Mouse (Mus musculus): Measurements from ENCODE around the gene Fibcd1. TPM values are rescaled to one million over a fixed set of nuclear protein-coding genes. Genes with fewer than 3 reads are reported as not detected.
A peak's percentile ranks its signal among the peaks of the same experiment; 100 is the strongest.

Fibcd1 gene
- polyA plus RNA-seq, 1 experiment from 2014 or later: 0.29 TPM

GRCm38 (mm10) chr2:31857180-31857579 lies 11.4 kb upstream of the Fibcd1 start:
- 56% methylated on average over 6 of the region's 6 CpGs for WGBS
- H3K9me3 ChIP-seq (replicated peaks): no peaks in the 10 kb centered on the region
- ATAC-seq (ENCODE audit: insufficient number of reproducible peaks, low FRiP score, low TSS enrichment, low read depth): no peak
- no peaks in the 10 kb centered on the region for H3K36me3 ChIP-seq
- no peak overlapping the region for H3K4me3 ChIP-seq (replicated peaks)
- no peak overlapping the region for H3K4me2 ChIP-seq (replicated peaks)
- H3K4me1 ChIP-seq: peaks cover 21% of the 10 kb centered on the region
- H3K9ac ChIP-seq: no peak overlapping the region
- H3K27ac ChIP-seq (replicated peaks): no peak overlapping the region
- peaks cover 1% of the 10 kb centered on the region; the same call in 1 of the 2 replicates for H3K27me3 ChIP-seq

DNA sequence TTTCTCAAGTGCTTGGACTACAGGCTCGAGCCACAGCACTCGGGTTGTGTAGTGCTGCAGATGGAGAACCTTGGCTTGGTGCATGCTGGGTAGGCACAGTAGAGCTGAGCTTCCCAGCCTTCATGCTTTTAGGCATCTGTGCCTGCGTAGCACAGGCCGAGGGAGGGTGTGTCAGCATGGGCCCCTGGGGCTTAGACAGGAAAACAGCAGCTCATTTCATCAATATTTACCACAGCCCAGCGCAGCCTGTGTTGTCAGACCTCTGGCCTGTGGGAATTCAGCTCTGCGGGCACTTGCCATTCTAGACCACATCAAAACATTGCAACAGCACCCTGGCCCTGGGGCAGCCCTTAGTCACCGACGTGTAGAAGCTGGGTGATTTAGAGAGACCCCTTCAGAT lies 10.2 kb upstream of the Fibcd1 start:
- Histone ChIP-seq H3K9ac (no peak overlapping the region), H3K4me2 (replicated peaks) (no peak overlapping the region), H3K4me1 (peaks cover 21% of the 10 kb centered on the region), H3K27me3 (peaks cover 2% of the 10 kb centered on the region; the same call in 1 of the 2 replicates), H3K4me3 (replicated peaks) (no peak overlapping the region), H3K36me3 (no peaks in the 10 kb centered on the region), H3K27ac (replicated peaks) (no peak overlapping the region), H3K9me3 (replicated peaks) (no peaks in the 10 kb centered on the region)
- WGBS: 60% methylated on average over 8 of the region's 8 CpGs
- no peak for ATAC-seq (ENCODE audit: insufficient number of reproducible peaks, low FRiP score, low TSS enrichment, low read depth)

DNA sequence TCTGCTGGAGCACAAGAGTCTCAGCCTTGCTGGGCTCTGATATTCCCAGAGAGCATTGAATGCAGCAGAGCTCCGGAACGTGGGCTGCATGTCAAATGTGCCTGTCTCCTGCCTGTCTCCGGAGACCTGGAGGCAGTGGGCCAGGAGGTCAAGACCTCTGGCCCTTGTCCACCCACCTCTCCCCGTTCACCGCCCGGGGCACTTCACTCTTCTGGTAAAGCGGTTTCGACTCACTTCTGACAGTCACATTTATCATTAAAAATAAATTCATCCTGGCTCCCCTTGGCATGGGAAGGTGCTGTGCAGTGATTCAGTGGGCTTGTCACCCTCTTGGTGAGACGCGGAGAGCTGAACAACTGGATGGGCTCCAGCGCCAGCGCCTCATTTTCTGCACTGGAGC lies 4.3 kb upstream of the Fibcd1 start:
- Histone ChIP-seq H3K27me3 (peaks cover 30% of the 10 kb centered on the region), H3K27ac (replicated peaks) (no peak overlapping the region), H3K4me2 (replicated peaks) (no peak overlapping the region), H3K4me1 (peaks cover 19% of the 10 kb centered on the region), H3K4me3 (replicated peaks) (no peak overlapping the region), H3K36me3 (no peaks in the 10 kb centered on the region), H3K9ac (no peak overlapping the region), H3K9me3 (replicated peaks) (no peaks in the 10 kb centered on the region)
- no peak for ATAC-seq (ENCODE audit: insufficient number of reproducible peaks, low FRiP score, low TSS enrichment, low read depth)
- 27% methylated on average over 12 of the region's 12 CpGs for WGBS

GRCm38 (mm10) chr2:31847908-31848307 lies 2.1 kb upstream of the Fibcd1 start:
- ATAC-seq (ENCODE audit: insufficient number of reproducible peaks, low FRiP score, low TSS enrichment, low read depth): no peak
- Histone ChIP-seq H3K9ac (no peak overlapping the region), H3K4me2 (replicated peaks) (no peak overlapping the region), H3K4me1 (peaks cover 22% of the 10 kb centered on the region), H3K9me3 (replicated peaks) (no peaks in the 10 kb centered on the region), H3K4me3 (replicated peaks) (no peak overlapping the region), H3K27me3 (peaks cover 52% of the 10 kb centered on the region), H3K36me3 (no peaks in the 10 kb centered on the region), H3K27ac (replicated peaks) (no peak overlapping the region)
- WGBS: 21% methylated on average over 6 of the region's 6 CpGs

- peaks cover 22% of the 10 kb centered on the region for H3K4me1 ChIP-seq
- peaks cover 51% of the 10 kb centered on the region for H3K27me3 ChIP-seq
- no peaks in the 10 kb centered on the region for H3K9me3 ChIP-seq (replicated peaks)
- no peak for ATAC-seq (ENCODE audit: insufficient number of reproducible peaks, low FRiP score, low TSS enrichment, low read depth)
- peak overlapping the region; percentile 16; the same call in 1 of the 2 replicates for H3K9ac ChIP-seq
- no peak overlapping the region for H3K27ac ChIP-seq (replicated peaks)
- WGBS: 4% methylated on average over 35 of the region's 35 CpGs
- H3K4me2 ChIP-seq (replicated peaks): peak overlapping the region; percentile 98
- peak overlapping the region; percentile 56 for H3K4me3 ChIP-seq (replicated peaks)
- H3K36me3 ChIP-seq: no peaks in the 10 kb centered on the region
Measured at GRCm38 (mm10) chr2:31846692-31847660, 1.2 kb upstream of the Fibcd1 start.

- H3K4me2 ChIP-seq (replicated peaks): peak overlapping the region; percentile 98
- H3K9ac ChIP-seq: peak overlapping the region; percentile 16; the same call in 1 of the 2 replicates
- H3K27me3 ChIP-seq: peaks cover 55% of the 10 kb centered on the region
- peak overlapping the region; percentile 56 for H3K4me3 ChIP-seq (replicated peaks)
- H3K4me1 ChIP-seq: peaks cover 22% of the 10 kb centered on the region
- 4% methylated on average over 25 of the region's 26 CpGs for WGBS
- no peak for ATAC-seq (ENCODE audit: insufficient number of reproducible peaks, low FRiP score, low TSS enrichment, low read depth)
- no peaks in the 10 kb centered on the region for H3K36me3 ChIP-seq
- H3K27ac ChIP-seq (replicated peaks): no peak overlapping the region
- no peaks in the 10 kb centered on the region for H3K9me3 ChIP-seq (replicated peaks)
Measured at GRCm38 (mm10) chr2:31845512-31845895, 301 bp downstream of the Fibcd1 start.

DNA sequence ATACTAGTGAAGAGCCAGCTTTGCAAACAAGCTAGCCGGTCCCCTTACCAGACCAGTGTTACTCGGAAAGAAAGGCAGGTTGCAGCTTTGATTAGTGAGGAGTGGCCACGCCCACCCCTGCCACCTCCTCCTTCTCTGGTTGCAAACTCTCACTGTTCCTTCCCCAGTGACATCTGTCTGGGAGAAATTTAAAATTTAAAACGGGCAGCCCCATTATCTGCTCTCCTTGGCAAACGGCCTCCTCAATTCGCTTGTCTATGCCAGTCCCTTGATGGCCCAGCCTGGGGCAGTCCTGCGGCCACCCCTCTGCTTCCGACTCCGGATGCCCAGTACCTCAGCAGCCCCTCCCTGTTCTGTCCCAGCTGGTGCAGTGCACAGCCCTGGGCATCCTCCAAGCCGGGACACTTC lies 1.1 kb downstream of the Fibcd1 start:
- Histone ChIP-seq H3K27me3 (peaks cover 60% of the 10 kb centered on the region), H3K4me2 (replicated peaks) (no peak overlapping the region), H3K4me3 (replicated peaks) (no peak overlapping the region), H3K9ac (no peak overlapping the region), H3K27ac (replicated peaks) (no peak overlapping the region), H3K9me3 (replicated peaks) (no peaks in the 10 kb centered on the region), H3K4me1 (peaks cover 22% of the 10 kb centered on the region), H3K36me3 (no peaks in the 10 kb centered on the region)
- 5% methylated on average over 10 of the region's 10 CpGs for WGBS
- no peak for ATAC-seq (ENCODE audit: insufficient number of reproducible peaks, low FRiP score, low TSS enrichment, low read depth)

GRCm38 (mm10) chr2:31838868-31839267 lies 6.9 kb downstream of the Fibcd1 start:
- no peak for ATAC-seq (ENCODE audit: insufficient number of reproducible peaks, low FRiP score, low TSS enrichment, low read depth)
- Histone ChIP-seq H3K27ac (replicated peaks) (no peak overlapping the region), H3K4me3 (replicated peaks) (no peak overlapping the region), H3K4me1 (no peaks in the 10 kb centered on the region), H3K4me2 (replicated peaks) (no peak overlapping the region), H3K9me3 (replicated peaks) (no peaks in the 10 kb centered on the region), H3K27me3 (peaks cover 23% of the 10 kb centered on the region), H3K36me3 (no peaks in the 10 kb centered on the region), H3K9ac (no peak overlapping the region)
- 34% methylated on average over 1 of the region's 1 CpGs for WGBS

GRCm38 (mm10) chr2:31836985-31837384 lies 8.8 kb downstream of the Fibcd1 start:
- Histone ChIP-seq H3K27me3 (peaks cover 13% of the 10 kb centered on the region; the same call in 1 of the 2 replicates), H3K9ac (no peak overlapping the region), H3K9me3 (replicated peaks) (no peaks in the 10 kb centered on the region), H3K4me2 (replicated peaks) (no peak overlapping the region), H3K36me3 (no peaks in the 10 kb centered on the region), H3K4me1 (no peaks in the 10 kb centered on the region), H3K4me3 (replicated peaks) (no peak overlapping the region), H3K27ac (replicated peaks) (no peak overlapping the region)
- 31% methylated on average over 6 of the region's 6 CpGs for WGBS
- ATAC-seq (ENCODE audit: insufficient number of reproducible peaks, low FRiP score, low TSS enrichment, low read depth): no peak

- Histone ChIP-seq H3K27me3 (peaks cover 9% of the 10 kb centered on the region; the same call in 1 of the 2 replicates), H3K27ac (replicated peaks) (no peak overlapping the region), H3K4me2 (replicated peaks) (no peak overlapping the region), H3K4me3 (replicated peaks) (no peak overlapping the region), H3K36me3 (no peaks in the 10 kb centered on the region), H3K9ac (no peak overlapping the region), H3K9me3 (replicated peaks) (no peaks in the 10 kb centered on the region), H3K4me1 (no peaks in the 10 kb centered on the region)
- WGBS: 69% methylated on average over 10 of the region's 10 CpGs
- ATAC-seq (ENCODE audit: insufficient number of reproducible peaks, low FRiP score, low TSS enrichment, low read depth): no peak
Measured at GRCm38 (mm10) chr2:31836091-31836490, 9.7 kb downstream of the Fibcd1 start.

- 0 out of 2 replicates have a peak, but pooled peaks cover under 1% of the 10 kb centered on the region for H3K27me3 ChIP-seq
- H3K4me1 ChIP-seq: peaks cover 26% of the 10 kb centered on the region
- no peak overlapping the region for H3K4me2 ChIP-seq (replicated peaks)
- ATAC-seq (ENCODE audit: insufficient number of reproducible peaks, low FRiP score, low TSS enrichment, low read depth): no peak
- H3K27ac ChIP-seq (replicated peaks): no peak overlapping the region
- no peak overlapping the region for H3K4me3 ChIP-seq (replicated peaks)
- no peaks in the 10 kb centered on the region for H3K9me3 ChIP-seq (replicated peaks)
- H3K36me3 ChIP-seq: no peaks in the 10 kb centered on the region
- H3K9ac ChIP-seq: no peak overlapping the region
- WGBS: 12% methylated on average over 4 of the region's 4 CpGs
Measured at GRCm38 (mm10) chr2:31828311-31828825, 17.4 kb downstream of the Fibcd1 start.
